Mouse (Mus musculus): ENCODE results near the gene Kcnmb3. TPM values are rescaled to one million over a fixed set of nuclear protein-coding genes. Genes with fewer than 3 reads are reported as not detected.
A peak's percentile ranks its signal among the peaks of the same experiment; 100 is the strongest.

Kcnmb3 gene
- total RNA-seq, 2 experiments from 2014 or later, result 0.43 to 0.92 TPM

- no peak for DNase-seq
Observed at GRCm38 (mm10) chr3:32495088-32495770, 3.2 kb upstream of the Kcnmb3 start.

- DNase-seq, result no peak
Observed at GRCm38 (mm10) chr3:32494387-32495087, 2.5 kb upstream of the Kcnmb3 start.

GRCm38 (mm10) chr3:32490928-32491315 lies 1.1 kb downstream of the Kcnmb3 start:
- DNase-seq, result no peak

GRCm38 (mm10) chr3:32490076-32490927 lies 1.7 kb downstream of the Kcnmb3 start:
- DNase-seq, result no peak

- no peak for DNase-seq
Observed at GRCm38 (mm10) chr3:32488172-32488571, 3.9 kb downstream of the Kcnmb3 start.

- DNase-seq, result no peak
Observed at GRCm38 (mm10) chr3:32486543-32486942, 5.5 kb downstream of the Kcnmb3 start.

GRCm38 (mm10) chr3:32483035-32483434 lies 9.0 kb downstream of the Kcnmb3 start:
- no peak for DNase-seq

GRCm38 (mm10) chr3:32479961-32480360 lies 12.1 kb downstream of the Kcnmb3 start:
- no peak for DNase-seq

- no peak for DNase-seq
Observed at GRCm38 (mm10) chr3:32473184-32473583, 18.8 kb downstream of the Kcnmb3 start.

GRCm38 (mm10) chr3:32472191-32472900 lies 19.7 kb downstream of the Kcnmb3 start:
- DNase-seq, result no peak

- DNase-seq, result peak in 1 of 2 experiments; percentile 5
Observed at GRCm38 (mm10) chr3:32471098-32471497, 20.9 kb downstream of the Kcnmb3 start.

GRCm38 (mm10) chr3:32470449-32470848 lies 21.6 kb downstream of the Kcnmb3 start:
- DNase-seq, result no peak

- no peak for DNase-seq
Observed at GRCm38 (mm10) chr3:32468411-32468810, 23.6 kb downstream of the Kcnmb3 start.

GRCm38 (mm10) chr3:32467321-32467720 lies 24.7 kb downstream of the Kcnmb3 start:
- no peak for DNase-seq

- DNase-seq, result no peak
Observed at GRCm38 (mm10) chr3:32459777-32460176, 32.3 kb downstream of the Kcnmb3 start.

- DNase-seq, result no peak
Observed at GRCm38 (mm10) chr3:32454329-32455021, 37.6 kb downstream of the Kcnmb3 start.

GRCm38 (mm10) chr3:32441710-32442109 lies 50.3 kb downstream of the Kcnmb3 start:
- no peak for DNase-seq

- DNase-seq, result no peak
Observed at GRCm38 (mm10) chr3:32438716-32439115, 53.3 kb downstream of the Kcnmb3 start.

- no peak for DNase-seq
Observed at GRCm38 (mm10) chr3:32437820-32438219, 54.2 kb downstream of the Kcnmb3 start.

- no peak for DNase-seq
Observed at GRCm38 (mm10) chr3:32437297-32437696, 54.7 kb downstream of the Kcnmb3 start.

GRCm38 (mm10) chr3:32436101-32436500 lies 55.9 kb downstream of the Kcnmb3 start:
- no peak for DNase-seq

GRCm38 (mm10) chr3:32434016-32434415 lies 58.0 kb downstream of the Kcnmb3 start:
- no peak for DNase-seq
